Mouse (Mus musculus) embryonic fibroblast, embryonic 13.5 days (primary cell): ENCODE data around the gene Ank2.

Experiments
- CTCF ChIP-seq: IDR thresholded peaks from 2 replicates; pipeline ENCODE4 v1.5.1; 2011; ENCODE audit warnings: mild to moderate bottlenecking, control low read depth, low read length, moderate library complexity, borderline replicate concordance; ENCODE audit not compliant: insufficient read depth
- POLR2A ChIP-seq: IDR thresholded peaks from 2 replicates; pipeline ENCODE4 v1.6.1; 2011; ENCODE audit warnings: low read depth, mild to moderate bottlenecking, control low read depth, low read length, moderate library complexity

- TF ChIP-seq CTCF (no peak), POLR2A (no peak)
These were observed 300.0 kb downstream of the Ank2 start for GRCm38 (mm10) chr3:127199112-127199665.
